Mouse (Mus musculus) lung, postnatal 10 days (tissue): ENCODE data around the gene Naa60.
A peak's percentile ranks its signal among the peaks of the same experiment; 100 is the strongest.

Source experiments
- DNase-seq: peaks from one replicate; pipeline ENCODE4 v3.0.0; 2021

The Naa60 gene

DNA sequence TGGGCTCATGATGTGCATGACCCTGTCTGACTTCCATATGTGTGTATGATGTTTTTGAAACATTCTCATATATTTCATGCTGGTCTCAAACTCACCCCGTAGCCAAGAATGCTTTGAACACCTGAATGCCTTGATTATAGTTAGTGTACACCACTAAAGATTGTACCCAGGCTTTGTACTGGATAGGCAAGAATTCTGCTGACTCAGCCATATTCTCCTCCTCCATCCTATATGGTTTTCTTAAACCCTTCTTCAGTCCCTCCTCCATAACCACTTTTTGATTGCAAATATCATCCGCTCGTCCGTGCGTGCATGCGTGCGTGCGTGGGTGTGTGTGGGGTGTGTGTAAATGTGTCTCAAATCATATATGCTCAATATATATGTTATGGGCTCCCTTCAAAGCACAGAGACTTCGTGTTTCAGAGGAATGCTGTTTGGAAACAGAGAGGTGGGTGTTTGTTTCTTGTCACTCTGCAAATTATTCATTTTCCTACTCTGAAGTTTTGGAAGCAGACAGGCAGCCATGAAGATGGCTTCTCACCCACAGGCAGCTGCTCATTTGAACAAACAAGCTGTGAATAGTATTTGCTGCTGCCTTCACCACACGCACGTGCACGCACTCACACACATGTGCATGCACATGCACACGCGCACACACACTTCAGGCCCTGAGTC is 19.6 kb downstream of the Naa60 start:
- no peak for DNase-seq

DNA sequence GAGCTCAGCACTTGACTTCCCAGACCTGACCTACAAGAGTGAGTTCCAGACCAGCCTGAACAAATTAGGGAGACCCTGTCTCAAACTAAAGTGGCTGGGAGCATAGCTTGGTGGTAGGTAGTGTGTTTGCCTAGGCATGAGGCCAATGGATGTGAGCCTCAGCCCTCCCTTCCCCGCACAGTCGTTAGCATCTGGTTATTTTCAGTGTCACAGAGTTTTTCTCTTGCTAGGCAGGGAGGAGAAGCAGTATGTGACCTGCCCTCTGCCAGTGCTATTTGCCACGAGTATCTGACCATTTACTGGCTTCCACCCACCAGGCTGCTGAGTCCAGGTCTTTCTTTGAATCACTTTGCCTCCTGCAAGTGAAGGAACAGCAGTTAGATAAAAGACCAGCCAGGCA is 21.6 kb downstream of the Naa60 start:
- no peak for DNase-seq

DNA sequence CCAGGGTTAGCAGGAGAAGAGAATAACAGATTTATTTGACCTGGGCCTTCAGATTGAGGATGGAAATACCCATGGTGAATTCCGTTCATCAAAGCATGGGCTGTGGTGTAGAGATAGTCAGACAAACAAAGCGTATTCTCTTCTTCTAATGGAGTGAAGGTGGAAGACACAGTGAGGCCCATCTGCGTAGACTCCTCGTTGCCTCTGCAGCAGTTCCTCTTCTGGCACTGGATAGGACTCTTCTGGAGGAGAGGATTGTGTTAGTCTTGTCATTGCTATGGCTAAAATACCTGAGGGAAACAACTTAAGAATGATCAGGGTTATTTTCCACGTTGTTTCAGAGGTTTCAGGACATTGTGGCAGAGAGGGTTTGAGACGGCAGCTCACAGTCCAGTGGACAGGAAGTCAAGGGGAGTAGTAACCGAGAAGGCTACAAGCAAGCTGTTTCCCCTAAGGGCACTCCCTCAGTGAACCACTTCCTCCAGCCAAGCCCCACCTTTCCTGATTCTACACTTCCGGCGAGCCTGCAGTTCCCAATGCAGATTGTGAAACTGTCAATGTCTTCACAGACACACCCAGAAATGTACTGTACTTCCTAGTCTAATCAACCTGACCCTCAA is 23.1 kb downstream of the Naa60 start:
- peak; percentile 74 for DNase-seq

DNA sequence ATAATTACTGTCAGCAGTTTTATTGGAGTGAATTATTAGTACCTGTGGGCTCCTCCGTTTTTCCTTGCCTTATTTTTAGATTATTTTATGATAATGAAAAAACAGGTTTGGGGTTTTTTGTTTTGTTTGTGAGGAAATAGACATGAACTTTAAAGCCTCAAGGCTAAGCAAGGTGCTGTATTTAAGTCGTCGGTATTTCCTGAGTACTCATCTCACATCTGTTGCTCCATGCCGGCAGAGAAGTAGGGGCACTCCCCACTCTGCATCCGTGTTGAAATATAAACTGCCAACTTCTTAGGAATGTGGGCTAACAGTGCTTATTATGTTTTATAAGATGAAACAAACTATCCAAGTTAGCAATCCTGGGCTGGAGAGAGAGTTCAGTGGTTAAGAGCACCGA is 23.9 kb downstream of the Naa60 start:
- no peak for DNase-seq

GRCm38 (mm10) chr16:3896553-3896952 is 24.4 kb downstream of the Naa60 start:
- no peak for DNase-seq

DNA sequence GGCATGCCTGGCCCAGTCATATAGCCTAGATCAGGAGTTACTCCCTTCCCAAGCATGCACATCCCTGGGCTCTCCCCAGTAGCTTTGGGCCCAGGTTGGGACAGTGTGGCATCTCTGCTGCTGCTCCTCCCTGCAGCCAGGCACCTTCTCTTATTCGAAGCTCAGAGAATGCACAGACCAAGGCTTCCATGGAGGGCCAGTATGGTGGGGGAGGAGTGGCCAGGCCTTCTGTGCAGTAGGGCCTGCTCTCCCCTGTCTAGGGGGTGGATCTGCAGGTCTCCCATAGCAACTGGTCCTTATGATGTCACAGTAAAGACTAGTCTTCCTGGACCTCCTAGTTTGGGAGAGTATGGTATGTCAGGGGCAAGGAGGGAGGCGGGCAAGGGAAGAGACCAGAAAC is 35.3 kb downstream of the Naa60 start:
- DNase-seq, result no peak

GRCm38 (mm10) chr16:3908537-3909111 is 36.4 kb downstream of the Naa60 start, which contains the start of the genes 1700037C18Rik and Cluap1:
1700037C18Rik (minus strand) TSS chr16:3908689.
Cluap1 (plus strand) TSS chr16:3908801.
- peak; percentile 96 for DNase-seq

- DNase-seq, result no peak
These were observed 36.9 kb downstream of the Naa60 start for GRCm38 (mm10) chr16:3909118-3909517.

DNA sequence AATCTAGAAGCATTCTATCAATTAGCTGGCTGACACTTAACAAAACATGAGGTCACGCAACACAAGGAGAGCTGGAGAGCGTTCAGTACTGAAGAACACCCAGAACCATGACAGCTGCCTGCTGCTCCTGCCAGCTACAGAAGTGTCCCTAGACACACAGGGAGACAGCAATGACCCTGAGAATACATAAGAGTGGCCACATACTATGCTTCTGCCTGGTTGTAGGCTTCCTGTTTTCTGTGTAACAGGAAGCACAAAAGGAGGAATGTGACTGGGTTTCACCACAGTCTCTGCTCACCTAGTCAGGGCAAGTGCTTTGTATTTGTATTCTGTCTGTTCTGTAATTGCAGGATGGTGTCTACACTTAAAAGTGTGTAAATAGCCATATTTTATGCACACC is 48.6 kb downstream of the Naa60 start:
- no peak for DNase-seq

GRCm38 (mm10) chr16:3923515-3923914 is 51.3 kb downstream of the Naa60 start:
- DNase-seq, result no peak

- no peak for DNase-seq
These were observed 51.8 kb downstream of the Naa60 start for GRCm38 (mm10) chr16:3923966-3924365.

- DNase-seq, result peak; percentile 18
These were observed 56.4 kb downstream of the Naa60 start for GRCm38 (mm10) chr16:3928582-3928981.

GRCm38 (mm10) chr16:3929151-3929550 is 57.0 kb downstream of the Naa60 start:
- DNase-seq, result peak; percentile 28

DNA sequence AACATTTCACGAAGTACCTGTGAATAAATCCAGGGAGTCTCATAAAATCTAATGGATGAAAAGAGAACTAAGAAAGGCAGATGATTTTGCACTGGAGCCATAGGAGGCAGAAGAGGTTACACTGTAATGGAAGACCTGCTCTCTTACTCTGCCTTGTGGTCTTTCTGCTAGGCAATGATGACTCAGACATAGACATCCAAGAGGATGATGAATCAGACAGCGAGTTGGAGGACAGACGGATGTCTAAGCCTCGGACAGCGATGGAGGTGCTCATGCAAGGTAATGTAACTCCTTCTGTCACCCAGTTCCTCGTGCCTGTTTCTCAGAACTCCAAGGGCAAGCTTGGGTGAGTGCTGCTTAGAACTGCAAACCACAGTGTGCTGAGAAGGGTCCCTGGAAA is 61.4 kb downstream of the Naa60 start:
- no peak for DNase-seq

GRCm38 (mm10) chr16:3934091-3934490 is 61.9 kb downstream of the Naa60 start:
- peak; percentile 30 for DNase-seq

DNA sequence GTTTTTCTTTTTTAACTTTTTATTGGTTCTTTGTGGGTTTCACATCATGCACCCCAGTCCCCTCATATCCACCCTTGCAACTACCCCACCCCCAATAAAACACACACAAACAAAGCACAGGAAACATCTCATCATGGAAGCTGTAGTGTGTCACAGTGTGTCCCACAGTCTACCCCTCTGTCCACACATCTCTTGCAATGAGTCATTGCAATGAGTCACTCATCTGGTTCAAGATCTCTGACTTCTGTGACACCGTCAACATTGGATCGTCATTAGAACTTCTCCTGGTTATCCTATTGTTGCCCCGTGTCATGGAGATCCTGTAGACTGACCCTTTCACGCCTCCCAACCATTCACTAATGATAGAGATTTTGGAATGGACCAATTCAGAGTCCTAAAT is 62.5 kb downstream of the Naa60 start:
- no peak for DNase-seq

DNA sequence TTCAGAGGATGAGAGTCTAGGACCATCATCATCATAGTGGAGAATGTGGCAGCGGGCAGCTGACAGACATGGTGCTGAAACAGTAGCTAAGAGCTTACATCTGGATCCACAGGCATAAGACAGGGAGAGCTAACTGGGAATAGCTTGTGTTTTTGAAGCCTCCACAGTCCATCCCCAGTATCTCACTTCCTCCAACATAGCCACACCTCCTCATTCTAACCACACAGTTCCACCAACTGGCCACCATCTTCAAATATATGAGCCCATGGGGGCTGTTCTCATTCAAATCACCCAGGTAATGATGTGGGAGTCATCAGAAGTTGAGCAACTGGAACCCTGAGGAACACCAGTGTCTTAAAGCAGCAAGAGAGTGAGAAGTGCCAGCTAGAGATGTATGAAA is 79.0 kb downstream of the Naa60 start:
- no peak for DNase-seq
